Mouse (Mus musculus): ENCODE measurements at regions not wholly inside any gene's neighbourhood (a gene's known extent, or its start where the extent isn't known, plus 50 kb on each side); places are given as distances from the start of the nearest gene placed in this dataset.
"Not testable (repeated sequence)": the region's sequence is repeated elsewhere in the genome, so short reads cannot be mapped to it uniquely, and the experiment has no call there.

DNA sequence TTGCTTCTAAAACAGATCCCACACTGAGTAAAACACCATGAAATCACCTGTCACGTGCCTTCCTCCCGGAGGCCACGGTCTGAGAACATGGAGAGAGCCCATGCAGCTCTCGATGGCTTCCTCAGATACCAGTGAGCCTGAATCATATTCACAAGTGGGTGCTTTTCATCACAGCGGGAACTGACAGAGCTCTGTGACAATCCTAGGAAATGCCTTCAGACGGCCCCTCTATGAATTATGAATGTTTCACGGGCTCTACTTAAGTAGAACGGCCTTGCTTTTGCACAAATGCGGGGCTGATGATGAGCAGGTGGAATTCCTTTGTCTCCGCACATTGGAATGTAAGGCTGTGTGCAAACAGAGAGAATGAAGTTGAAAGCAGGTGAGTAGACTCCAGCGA, 383.1 kb downstream of the Lrig3 start:
- Histone ChIP-seq H3K9me3 (0 out of 2 replicates have a peak, but pooled peaks cover 4% of the 10 kb centered on the region), H3K9ac (no peak overlapping the region), H3K27me3 (replicated peaks) (no peaks in the 10 kb centered on the region), H3K4me2 (no peak overlapping the region), H3K4me1 (no peaks in the 10 kb centered on the region), H3K36me3 (no peaks in the 10 kb centered on the region), H3K27ac (replicated peaks) (no peak overlapping the region), H3K4me3 (no peak overlapping the region)
- no peak for ATAC-seq (ENCODE audit: extremely low read depth, insufficient number of reproducible peaks, low FRiP score, low TSS enrichment)
- 80% methylated on average over 11 of the region's 11 CpGs for whole genome bisulfite sequencing

GRCm38 (mm10) chr10:126337426-126337825, 371.5 kb downstream of the Lrig3 start:
- H3K4me2 ChIP-seq = no peak overlapping the region
- no peaks in the 10 kb centered on the region for H3K36me3 ChIP-seq
- no peak overlapping the region for H3K9ac ChIP-seq
- H3K27ac ChIP-seq (replicated peaks) = no peak overlapping the region
- H3K4me3 ChIP-seq = no peak overlapping the region
- peaks cover 12% of the 10 kb centered on the region for H3K9me3 ChIP-seq
- WGBS = 60% methylated on average over 4 of the region's 4 CpGs
- no peaks in the 10 kb centered on the region for H3K4me1 ChIP-seq
- no peak for ATAC-seq (ENCODE audit: extremely low read depth, insufficient number of reproducible peaks, low FRiP score, low TSS enrichment)
- 0 out of 2 replicates have a peak, but pooled peaks cover under 1% of the 10 kb centered on the region for H3K27me3 ChIP-seq (replicated peaks)

DNA sequence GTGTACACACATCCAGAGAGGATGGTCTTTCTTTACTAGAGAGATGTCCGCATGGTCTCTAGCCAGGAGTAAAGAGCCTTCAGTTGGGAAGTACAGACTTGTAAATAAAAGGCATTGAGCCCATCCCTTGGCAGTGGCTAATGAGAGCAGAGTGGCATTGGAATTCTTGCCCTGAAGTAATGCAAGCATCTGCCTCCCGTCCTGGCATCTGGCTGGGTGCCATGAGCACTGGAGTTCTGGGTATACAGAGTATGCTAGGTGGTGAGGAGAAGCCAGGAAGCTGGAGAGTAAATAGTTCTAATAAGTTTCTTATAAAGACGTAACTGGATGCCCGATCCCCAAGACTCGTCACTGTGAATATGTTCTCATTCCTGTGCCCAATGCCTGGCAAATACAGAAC, 367.8 kb downstream of the Lrig3 start:
- no peak overlapping the region for H3K9ac ChIP-seq
- no peak overlapping the region for H3K4me2 ChIP-seq
- 0 out of 2 replicates have a peak, but pooled peaks cover 2% of the 10 kb centered on the region for H3K27me3 ChIP-seq (replicated peaks)
- H3K4me1 ChIP-seq = peaks cover 3% of the 10 kb centered on the region; the same call in 1 of the 2 replicates
- H3K27ac ChIP-seq (replicated peaks) = no peak overlapping the region
- H3K4me3 ChIP-seq = no peak overlapping the region
- WGBS = 76% methylated on average over 5 of the region's 5 CpGs
- H3K9me3 ChIP-seq = peaks cover 2% of the 10 kb centered on the region; the same call in 1 of the 2 replicates
- no peak for ATAC-seq (ENCODE audit: extremely low read depth, insufficient number of reproducible peaks, low FRiP score, low TSS enrichment)
- no peaks in the 10 kb centered on the region for H3K36me3 ChIP-seq

DNA sequence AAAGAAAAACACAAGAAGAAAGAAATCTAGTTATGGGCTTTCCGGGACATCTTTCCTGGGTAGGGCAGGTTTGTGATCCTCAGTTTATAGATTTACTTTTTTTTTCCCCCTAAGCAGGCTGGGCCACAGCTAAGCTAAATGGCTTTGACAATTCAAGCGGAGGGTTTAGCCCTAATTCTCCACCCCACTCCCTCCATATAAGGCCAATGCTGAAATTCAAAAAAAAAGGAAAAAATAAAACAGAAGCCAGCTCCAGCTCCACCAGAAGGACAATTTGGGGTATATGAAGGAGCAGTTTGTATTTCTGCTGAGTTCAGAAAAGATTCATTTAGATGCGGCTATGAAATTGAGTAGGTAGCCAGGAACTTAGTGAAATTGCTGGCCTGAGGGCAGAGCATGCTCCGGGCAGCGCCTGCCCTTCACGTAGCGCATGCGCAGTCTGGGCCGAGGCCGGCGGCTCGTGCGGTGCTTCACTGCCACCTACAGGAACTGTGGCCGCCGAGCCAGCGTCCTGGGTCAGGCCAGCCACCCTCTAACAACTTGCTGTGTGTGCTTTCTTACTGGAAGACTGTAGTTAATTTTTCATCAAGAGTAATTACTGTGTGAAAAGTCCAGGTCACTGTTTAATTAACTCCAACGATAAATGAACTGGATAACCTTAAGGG, 364.5 kb downstream of the Lrig3 start:
- peak; percentile 61; the same call in 1 of the 2 replicates for ATAC-seq (ENCODE audit: extremely low read depth, insufficient number of reproducible peaks, low FRiP score, low TSS enrichment)
- Histone ChIP-seq H3K27ac (replicated peaks) (no peak overlapping the region), H3K4me1 (peaks cover 3% of the 10 kb centered on the region; the same call in 1 of the 2 replicates), H3K27me3 (replicated peaks) (0 out of 2 replicates have a peak, but pooled peaks cover 2% of the 10 kb centered on the region), H3K4me2 (peak overlapping the region; percentile 55), H3K9ac (peak overlapping the region; percentile 66), H3K36me3 (no peaks in the 10 kb centered on the region), H3K4me3 (peak overlapping the region; percentile 6; the same call in 1 of the 2 replicates), H3K9me3 (no peaks in the 10 kb centered on the region)
- 8% methylated on average over 17 of the region's 17 CpGs for WGBS

DNA sequence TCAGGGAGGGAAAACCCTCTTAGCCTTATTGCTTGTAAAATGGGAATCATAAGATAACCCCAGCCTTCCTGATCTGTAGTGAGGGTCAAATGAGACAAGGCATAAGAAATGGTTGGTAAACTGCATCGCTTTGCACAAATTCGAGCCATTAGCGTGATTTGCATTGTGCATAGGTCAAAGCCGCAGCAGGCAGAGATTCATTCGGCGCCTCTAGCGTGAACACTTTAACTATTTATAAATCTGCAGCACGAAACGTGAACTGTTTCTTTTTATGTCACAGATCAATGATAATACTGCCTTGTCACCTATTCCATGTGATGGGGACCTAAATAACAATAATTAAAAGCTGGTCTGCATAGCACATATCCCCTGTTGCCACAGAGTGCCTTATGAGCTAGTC, 354.9 kb downstream of the Lrig3 start:
- 80% methylated on average over 9 of the region's 9 CpGs for WGBS
- ATAC-seq (ENCODE audit: extremely low read depth, insufficient number of reproducible peaks, low FRiP score, low TSS enrichment) = no peak

DNA sequence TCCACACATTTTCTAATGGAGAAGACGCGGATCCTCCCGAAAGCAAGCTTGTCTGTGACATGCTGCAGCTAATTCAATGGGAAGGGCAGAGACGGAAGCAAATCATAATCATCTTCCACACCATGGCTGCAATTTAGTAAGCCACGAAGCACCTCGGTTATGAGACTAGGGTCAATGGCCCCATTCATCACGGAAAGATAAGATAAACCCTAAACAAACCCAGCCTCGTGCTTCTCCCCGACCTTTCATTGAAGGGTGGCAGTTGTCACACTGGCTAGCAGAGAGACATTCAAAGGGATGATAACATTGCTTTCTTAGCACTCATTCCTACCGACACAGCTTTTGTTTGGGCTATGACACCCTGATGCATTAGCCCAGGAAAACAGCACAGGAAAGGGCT, 353.8 kb downstream of the Lrig3 start:
- no peaks in the 10 kb centered on the region for H3K9me3 ChIP-seq
- H3K27me3 ChIP-seq (replicated peaks) = no peaks in the 10 kb centered on the region
- WGBS = 34% methylated on average over 10 of the region's 10 CpGs
- H3K27ac ChIP-seq (replicated peaks) = no peak overlapping the region
- ATAC-seq (ENCODE audit: extremely low read depth, insufficient number of reproducible peaks, low FRiP score, low TSS enrichment) = no peak
- no peak overlapping the region for H3K9ac ChIP-seq
- H3K4me1 ChIP-seq = no peaks in the 10 kb centered on the region; the same call in 1 of the 2 replicates
- H3K36me3 ChIP-seq = no peaks in the 10 kb centered on the region
- peak overlapping the region; percentile 20 for H3K4me2 ChIP-seq
- H3K4me3 ChIP-seq = no peak overlapping the region

More for the DNA sequence above, 354.9 kb downstream of the Lrig3 start:
- no peak overlapping the region for H3K4me2 ChIP-seq
- no peaks in the 10 kb centered on the region for H3K36me3 ChIP-seq
- H3K9me3 ChIP-seq = no peaks in the 10 kb centered on the region
- H3K27ac ChIP-seq (replicated peaks) = no peak overlapping the region
- no peaks in the 10 kb centered on the region; the same call in 1 of the 2 replicates for H3K4me1 ChIP-seq
- H3K9ac ChIP-seq = no peak overlapping the region
- no peaks in the 10 kb centered on the region for H3K27me3 ChIP-seq (replicated peaks)
- H3K4me3 ChIP-seq = no peak overlapping the region

- no peaks in the 10 kb centered on the region for H3K36me3 ChIP-seq
- H3K4me1 ChIP-seq = no peaks in the 10 kb centered on the region
- no peak overlapping the region for H3K4me3 ChIP-seq
- no peaks in the 10 kb centered on the region for H3K9me3 ChIP-seq
- H3K27me3 ChIP-seq (replicated peaks) = no peaks in the 10 kb centered on the region
- no peak for ATAC-seq (ENCODE audit: extremely low read depth, insufficient number of reproducible peaks, low FRiP score, low TSS enrichment)
- H3K9ac ChIP-seq = no peak overlapping the region
- no peak overlapping the region for H3K27ac ChIP-seq (replicated peaks)
- H3K4me2 ChIP-seq = no peak overlapping the region
- WGBS = 73% methylated on average over 1 of the region's 1 CpGs
Observed at GRCm38 (mm10) chr10:126299962-126300361, 334.0 kb downstream of the Lrig3 start.

DNA sequence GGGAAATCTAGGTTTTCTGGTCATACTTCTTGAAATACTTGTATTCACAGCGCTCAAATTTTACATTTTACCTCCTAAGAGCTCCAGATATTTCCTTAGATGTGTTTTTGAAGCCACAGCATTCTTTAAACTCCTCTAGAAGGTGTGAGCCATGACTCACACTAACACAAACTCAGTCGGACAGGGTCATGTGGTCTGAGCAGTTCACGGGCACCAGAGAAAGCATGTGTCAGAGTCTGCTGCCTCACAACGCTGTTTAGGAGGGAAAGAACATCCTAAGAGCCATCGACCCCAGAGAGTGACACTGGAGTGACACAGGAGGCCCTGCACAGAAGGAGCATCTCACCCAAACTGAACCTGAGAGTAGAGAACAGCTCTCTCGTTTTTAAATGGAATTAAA, 332.2 kb downstream of the Lrig3 start:
- no peak for ATAC-seq (ENCODE audit: extremely low read depth, insufficient number of reproducible peaks, low FRiP score, low TSS enrichment)
- 54% methylated on average over 6 of the region's 6 CpGs for WGBS

DNA sequence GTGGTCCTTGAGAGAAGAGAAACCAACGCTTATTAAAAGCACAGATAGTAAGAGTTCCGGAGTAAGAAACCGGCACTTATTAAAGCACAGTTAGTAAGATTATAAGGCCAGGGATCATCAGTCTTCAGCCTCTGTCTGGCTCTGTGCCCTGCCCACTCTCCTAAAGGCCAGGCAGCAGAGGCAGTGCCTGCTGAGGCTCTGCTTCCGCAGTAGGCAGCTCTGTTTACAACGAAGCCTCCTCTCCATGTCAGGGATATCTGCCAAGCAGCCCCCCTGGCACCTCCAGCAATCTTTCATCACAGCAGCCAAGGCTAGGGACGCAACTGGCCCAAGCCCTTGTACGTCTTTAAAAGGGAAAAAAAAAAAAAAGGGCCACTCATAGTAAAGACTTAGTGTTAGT, 329.9 kb downstream of the Lrig3 start:
- ATAC-seq (ENCODE audit: extremely low read depth, insufficient number of reproducible peaks, low FRiP score, low TSS enrichment) = no peak
- H3K36me3 ChIP-seq = no peaks in the 10 kb centered on the region
- H3K4me1 ChIP-seq = no peaks in the 10 kb centered on the region
- no peak overlapping the region for H3K4me3 ChIP-seq
- no peak overlapping the region for H3K4me2 ChIP-seq
- H3K9ac ChIP-seq = no peak overlapping the region
- H3K27ac ChIP-seq (replicated peaks) = no peak overlapping the region
- 66% methylated on average over 7 of the region's 7 CpGs for WGBS
- H3K9me3 ChIP-seq = no peaks in the 10 kb centered on the region
- no peaks in the 10 kb centered on the region for H3K27me3 ChIP-seq (replicated peaks)

More for the DNA sequence above, 332.2 kb downstream of the Lrig3 start:
- Histone ChIP-seq H3K4me2 (no peak overlapping the region), H3K27ac (replicated peaks) (no peak overlapping the region), H3K27me3 (replicated peaks) (no peaks in the 10 kb centered on the region), H3K9me3 (no peaks in the 10 kb centered on the region), H3K4me1 (no peaks in the 10 kb centered on the region), H3K9ac (no peak overlapping the region), H3K36me3 (no peaks in the 10 kb centered on the region), H3K4me3 (no peak overlapping the region)

DNA sequence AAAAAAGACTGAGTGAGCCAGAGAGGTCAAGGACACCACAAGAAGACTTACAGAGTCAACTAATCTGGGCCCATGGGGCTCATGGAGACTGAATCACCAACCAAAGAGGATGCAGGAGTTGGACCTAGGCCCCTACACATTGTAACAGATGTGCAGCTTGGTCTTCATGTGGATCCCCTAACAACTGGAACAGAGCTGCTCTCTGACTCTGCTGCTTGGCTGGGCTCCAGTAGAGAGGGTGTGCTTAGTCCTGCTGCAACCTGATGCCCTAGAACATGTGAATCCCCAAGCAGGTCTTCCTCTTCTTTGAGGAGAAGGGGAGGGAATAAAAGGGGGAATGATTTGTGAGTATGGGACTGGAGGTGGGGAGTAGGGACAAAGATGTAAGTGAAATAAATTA, 325.8 kb downstream of the Lrig3 start:
- H3K27ac ChIP-seq (replicated peaks) = no peak overlapping the region
- H3K27me3 ChIP-seq (replicated peaks) = no peaks in the 10 kb centered on the region
- no peak overlapping the region for H3K4me3 ChIP-seq
- no peaks in the 10 kb centered on the region for H3K36me3 ChIP-seq
- H3K4me1 ChIP-seq = no peaks in the 10 kb centered on the region
- H3K9ac ChIP-seq = no peak overlapping the region
- no peak for ATAC-seq (ENCODE audit: extremely low read depth, insufficient number of reproducible peaks, low FRiP score, low TSS enrichment)
- no peaks in the 10 kb centered on the region for H3K9me3 ChIP-seq
- no peak overlapping the region for H3K4me2 ChIP-seq

DNA sequence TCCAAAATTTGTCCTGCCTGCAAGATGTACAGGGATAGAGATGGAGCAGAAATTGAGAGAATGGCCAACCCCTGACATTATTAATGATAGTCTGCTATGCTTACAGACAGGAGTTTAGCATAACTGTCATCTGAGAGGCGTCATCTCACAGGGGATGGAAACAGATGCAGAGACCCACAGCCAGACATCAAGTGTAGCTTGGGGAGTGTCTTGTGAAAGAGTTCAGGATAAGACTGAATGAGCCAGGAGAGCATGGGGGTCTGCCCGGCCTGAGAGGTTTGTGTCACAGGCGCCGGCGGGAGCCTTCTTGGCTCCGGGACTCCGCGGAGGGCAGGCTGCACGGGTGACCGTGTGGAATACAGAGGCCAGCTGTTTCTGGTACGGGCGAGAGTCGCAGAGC, 319.1 kb downstream of the Lrig3 start:
- not testable (repeated sequence) for H3K4me3 ChIP-seq; H3K4me2 ChIP-seq; H3K27ac ChIP-seq (replicated peaks); H3K9me3 ChIP-seq; H3K4me1 ChIP-seq; ATAC-seq (ENCODE audit: extremely low read depth, insufficient number of reproducible peaks, low FRiP score, low TSS enrichment); H3K9ac ChIP-seq; H3K36me3 ChIP-seq; H3K27me3 ChIP-seq (replicated peaks)
- WGBS = 62% methylated on average over 6 of the region's 13 CpGs

DNA sequence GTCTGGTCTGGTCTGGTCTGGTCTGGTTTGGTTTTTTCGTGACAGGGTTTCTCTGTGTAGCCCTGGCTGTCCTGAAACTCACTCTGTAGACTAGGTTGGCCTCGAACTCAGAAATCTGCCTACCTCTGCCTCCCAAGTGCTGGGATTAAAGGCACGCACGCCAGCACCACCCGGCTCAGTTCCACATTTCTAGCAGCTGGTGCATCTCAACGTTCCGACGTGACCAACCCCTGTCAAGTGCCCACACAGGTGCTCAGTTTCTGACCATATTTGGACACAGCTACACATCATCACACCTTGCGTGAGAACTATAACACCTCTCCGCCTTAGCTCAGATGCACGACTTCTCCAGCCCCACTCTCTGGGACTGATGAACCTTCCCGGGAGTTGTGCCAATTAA, 304.4 kb downstream of the Lrig3 start:
- Histone ChIP-seq H3K9me3 (no peaks in the 10 kb centered on the region), H3K4me3 (no peak overlapping the region), H3K36me3 (no peaks in the 10 kb centered on the region), H3K4me1 (no peaks in the 10 kb centered on the region), H3K4me2 (no peak overlapping the region), H3K27ac (replicated peaks) (no peak overlapping the region), H3K27me3 (replicated peaks) (no peaks in the 10 kb centered on the region), H3K9ac (no peak overlapping the region)
- ATAC-seq (ENCODE audit: extremely low read depth, insufficient number of reproducible peaks, low FRiP score, low TSS enrichment) = no peak
- 82% methylated on average over 12 of the region's 12 CpGs for WGBS
